Mouse (Mus musculus): ENCODE data around the gene Plxnd1. TPM values are rescaled to one million over a fixed set of nuclear protein-coding genes. Genes with fewer than 3 reads are reported as not detected.

The Plxnd1 gene
- 1.6 TPM for polyA plus RNA-seq (2017; shearing (Covaris generic))

GRCm38 (mm10) chr6:115994877-115995520 lies at the start of gene Plxnd1:
TSS of gene Plxnd1 (minus strand) at chr6:115995005.

GRCm38 (mm10) chr6:115944638-115945037 lies 50.2 kb downstream of the Plxnd1 start, which contains the start of gene H1foo:
TSS of gene H1foo (plus strand) at chr6:115944938.

GRCm38 (mm10) chr6:115931639-115932038 lies 63.2 kb downstream of the Plxnd1 start, which contains the start of gene Rho:
TSS of gene Rho (plus strand) at chr6:115931748.

Other genes with a start within 250 kb of the Plxnd1 start
- not detected for gene Tmem40, start 232.6 kb downstream of the Plxnd1 start, polyA plus RNA-seq (2017; shearing (Covaris generic))
- 8.4 TPM for gene Cand2, start 220.5 kb downstream of the Plxnd1 start, polyA plus RNA-seq (2017; shearing (Covaris generic))
- 3,915 TPM for gene Rpl32, start 186.3 kb downstream of the Plxnd1 start, polyA plus RNA-seq (2017; shearing (Covaris generic))
- gene Efcab12, start 156.6 kb downstream of the Plxnd1 start, polyA plus RNA-seq (2017; shearing (Covaris generic)), result 0.15 TPM
- gene Mbd4, start 141.6 kb downstream of the Plxnd1 start, polyA plus RNA-seq (2017; shearing (Covaris generic)), result 13.6 TPM
- gene Ift122, start 141.5 kb downstream of the Plxnd1 start, polyA plus RNA-seq (2017; shearing (Covaris generic)), result 3.3 TPM
- not detected for gene Rho, start 63.3 kb downstream of the Plxnd1 start, polyA plus RNA-seq (2017; shearing (Covaris generic))
- not detected for gene H1foo, start 50.1 kb downstream of the Plxnd1 start, polyA plus RNA-seq (2017; shearing (Covaris generic))
- gene Tmcc1, start 198.5 kb upstream of the Plxnd1 start, polyA plus RNA-seq (2017; shearing (Covaris generic)), result 9.3 TPM
- 100 TPM for gene Washc2, start 213.0 kb upstream of the Plxnd1 start, polyA plus RNA-seq (2017; shearing (Covaris generic))

Measured in CD4-positive, CD25-positive, alpha-beta regulatory T cell, adult 9 weeks (primary cell).